Mouse (Mus musculus) hindbrain, embryonic 14.5 days (tissue): ENCODE data around the gene Ankrd33. TPM values are rescaled to one million over a fixed set of nuclear protein-coding genes. Genes with fewer than 3 reads are reported as not detected.

Source experiments
- ATAC-seq: fragments of 200-750 bp; cut with Nextera tagmentation; 2 replicates; pipeline ENCODE4 v1.8.0; 2017; ENCODE audit warnings: moderate number of reproducible peaks, mild to moderate bottlenecking, moderate TSS enrichment, moderate library complexity; ENCODE audit not compliant: low FRiP score
- DNase-seq: peaks from one replicate; pipeline ENCODE4 v3.0.0-alpha.2; 2015; ENCODE audit warnings: low spot score
- H3K27ac ChIP-seq: fragments of 300-500 bp; sonication (generic); 2 replicates; pipeline ENCODE4 v1.5.1; 2014; ENCODE audit warnings: mild to moderate bottlenecking, moderate library complexity
- H3K27me3 ChIP-seq: fragments of 300-500 bp; sonication (generic); 2 replicates; pipeline ENCODE4 v1.6.1; 2014; ENCODE audit warnings: mild to moderate bottlenecking, low read length, mixed read lengths; ENCODE audit not compliant: control insufficient read depth, insufficient read depth
- H3K36me3 ChIP-seq: fragments of 300-500 bp; sonication (generic); replicated peaks from 2 replicates; pipeline ENCODE4 v1.6.1; 2014; ENCODE audit not compliant: control insufficient read depth, insufficient read depth
- H3K4me1 ChIP-seq: fragments of 300-500 bp; sonication (generic); replicated peaks from 2 replicates; pipeline ENCODE4 v1.6.1; 2014; ENCODE audit warnings: antibody characterized with exemption, low read length, mixed read lengths; ENCODE audit not compliant: control insufficient read depth, insufficient read depth
- H3K4me2 ChIP-seq: fragments of 300-500 bp; sonication (generic); replicated peaks from 2 replicates; pipeline ENCODE4 v1.6.1; 2014; ENCODE audit warnings: mild to moderate bottlenecking, moderate library complexity
- H3K4me3 ChIP-seq: fragments of 300-500 bp; sonication (generic); replicated peaks from 2 replicates; pipeline ENCODE4 v1.5.1; 2014; ENCODE audit warnings: mild to moderate bottlenecking, low read length
- H3K9ac ChIP-seq: fragments of 300-500 bp; sonication (generic); 2 replicates; pipeline ENCODE4 v1.6.1; 2014
- H3K9me3 ChIP-seq: fragments of 300-500 bp; sonication (generic); 2 replicates; pipeline ENCODE4 v1.6.1; 2016; ENCODE audit warnings: low read length; ENCODE audit not compliant: control insufficient read depth
- WGBS: fragments of 180-500 bp; shearing (Covaris S2); extraction: QIAGEN DNeasy Blood & Tissue Kit; methylation state at CpG from one replicate; pipeline ENCODE4 v1.1.7; 2014; 5-methylcytosine and 5-hydroxymethylcytosine counted together
- polyA plus RNA-seq: library from polyadenylated mRNA; unstranded; fragments of >200 nt; fragmentation: Nextera tagmentation; extraction: Ambion mirVana; gene quantifications from 2 replicates; pipeline ENCODE4 v1.2.1, GENCODE M21; 2014

Ankrd33 gene
- polyA plus RNA-seq, 1 experiment from 2014 or later = not detected

DNA sequence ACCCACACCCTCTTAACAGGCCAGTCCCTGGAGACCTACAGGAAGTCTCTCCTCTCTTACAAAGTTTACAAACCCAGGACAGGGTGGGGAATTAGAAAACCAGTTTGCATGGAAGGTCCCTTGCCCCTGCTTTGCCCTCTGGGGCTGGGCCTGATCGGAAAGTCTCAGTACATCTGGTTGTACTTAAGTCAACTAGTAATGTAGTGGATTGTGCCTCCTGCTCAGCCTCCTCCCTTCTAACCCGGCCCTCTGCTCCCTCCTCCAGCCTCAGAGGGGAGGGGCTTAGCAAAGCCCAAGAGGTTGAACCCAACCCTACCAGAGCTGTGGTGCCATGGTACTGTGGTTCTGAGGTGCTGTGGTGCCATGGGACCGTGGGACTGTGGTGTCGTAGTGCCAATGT, 33.3 kb upstream of the Ankrd33 start:
- Histone ChIP-seq H3K9me3 (no peaks in the 10 kb centered on the region), H3K27ac (no peak overlapping the region), H3K4me3 (no peak overlapping the region), H3K4me1 (peaks cover 8% of the 10 kb centered on the region; the same call in 1 of the 2 replicates), H3K27me3 (no peaks in the 10 kb centered on the region), H3K9ac (no peak overlapping the region), H3K36me3 (no peaks in the 10 kb centered on the region), H3K4me2 (no peak overlapping the region)
- DNase-seq (no peak), ATAC-seq (no peak)
- WGBS = 62% methylated on average over 4 of the region's 4 CpGs

DNA sequence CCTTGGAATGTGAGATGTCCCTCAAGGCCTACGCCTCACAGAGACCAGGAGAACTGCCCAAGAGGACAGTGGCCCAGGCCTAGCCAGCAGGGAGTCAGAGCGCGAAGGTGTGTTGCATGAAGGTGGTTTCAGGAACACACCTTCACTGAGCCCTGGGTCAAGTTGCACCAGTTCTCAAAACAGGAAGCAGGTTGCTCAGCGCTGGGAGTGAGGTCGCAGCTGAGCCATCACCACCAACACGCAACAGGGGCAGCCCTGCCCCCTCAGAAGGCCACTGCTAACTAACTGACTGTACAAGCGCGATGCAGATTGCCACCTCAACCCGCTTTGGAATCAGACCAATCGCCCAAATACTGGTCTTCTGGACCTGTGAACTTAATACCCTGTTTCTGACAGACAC, 31.1 kb upstream of the Ankrd33 start:
- ATAC-seq = no peak
- H3K36me3 ChIP-seq = no peaks in the 10 kb centered on the region
- H3K9me3 ChIP-seq = no peaks in the 10 kb centered on the region
- H3K4me2 ChIP-seq = no peak overlapping the region
- 85% methylated on average over 10 of the region's 10 CpGs for WGBS
- no peak overlapping the region for H3K9ac ChIP-seq
- no peak overlapping the region for H3K27ac ChIP-seq
- H3K4me1 ChIP-seq = peaks cover 4% of the 10 kb centered on the region; the same call in 1 of the 2 replicates
- H3K27me3 ChIP-seq = no peaks in the 10 kb centered on the region
- H3K4me3 ChIP-seq = no peak overlapping the region
- no peak for DNase-seq

- Histone ChIP-seq H3K4me2 (no peak overlapping the region), H3K9me3 (no peaks in the 10 kb centered on the region), H3K4me1 (peaks cover 4% of the 10 kb centered on the region; the same call in 1 of the 2 replicates), H3K4me3 (no peak overlapping the region), H3K27me3 (no peaks in the 10 kb centered on the region), H3K36me3 (no peaks in the 10 kb centered on the region), H3K9ac (no peak overlapping the region), H3K27ac (no peak overlapping the region)
- DNase-seq = no peak
- ATAC-seq = no peak
- WGBS = 67% methylated on average over 9 of the region's 9 CpGs
These were observed 29.1 kb upstream of the Ankrd33 start for GRCm38 (mm10) chr15:101086451-101086850.

- no peak overlapping the region for H3K4me2 ChIP-seq
- DNase-seq = no peak
- no peaks in the 10 kb centered on the region for H3K27me3 ChIP-seq
- no peaks in the 10 kb centered on the region for H3K36me3 ChIP-seq
- ATAC-seq = no peak
- WGBS = 63% methylated on average over 3 of the region's 3 CpGs
- no peak overlapping the region for H3K27ac ChIP-seq
- H3K9ac ChIP-seq = no peak overlapping the region
- H3K4me3 ChIP-seq = no peak overlapping the region
- peaks cover 4% of the 10 kb centered on the region; the same call in 1 of the 2 replicates for H3K4me1 ChIP-seq
- H3K9me3 ChIP-seq = no peaks in the 10 kb centered on the region
These were observed 28.6 kb upstream of the Ankrd33 start for GRCm38 (mm10) chr15:101086956-101087355.

DNA sequence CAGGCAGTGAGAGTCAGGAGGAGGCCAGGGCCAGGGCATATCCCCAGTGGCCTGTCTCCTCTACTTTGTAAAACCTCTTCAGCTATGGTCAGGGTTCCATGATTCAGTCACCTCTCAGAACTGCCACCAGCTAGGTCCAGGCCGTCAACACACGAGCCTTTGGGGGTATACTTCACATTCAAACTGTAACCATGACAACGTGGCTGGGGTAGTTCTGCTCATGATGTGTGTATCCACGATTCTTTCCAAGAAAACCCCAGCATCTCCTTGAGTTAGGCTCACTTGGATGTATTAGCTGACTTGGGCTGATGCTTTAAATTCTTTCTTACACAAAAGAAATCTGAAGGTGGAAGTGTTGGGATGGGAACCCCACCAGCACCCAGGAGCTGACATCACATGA, 27.3 kb upstream of the Ankrd33 start:
- DNase-seq (no peak), ATAC-seq (no peak)
- H3K9me3 ChIP-seq = no peaks in the 10 kb centered on the region
- 36% methylated on average over 4 of the region's 4 CpGs for WGBS
- no peak overlapping the region for H3K4me2 ChIP-seq
- 0 out of 2 replicates have a peak overlapping the region, but pooled peaks have one; percentile 3 for H3K27ac ChIP-seq
- no peak overlapping the region for H3K4me3 ChIP-seq
- peaks cover 14% of the 10 kb centered on the region for H3K4me1 ChIP-seq
- no peak overlapping the region for H3K9ac ChIP-seq
- no peaks in the 10 kb centered on the region for H3K36me3 ChIP-seq
- no peaks in the 10 kb centered on the region for H3K27me3 ChIP-seq

GRCm38 (mm10) chr15:101091551-101091950, 24.0 kb upstream of the Ankrd33 start:
- 96% methylated on average over 8 of the region's 8 CpGs for WGBS
- H3K4me1 ChIP-seq = peaks cover 18% of the 10 kb centered on the region
- no peak overlapping the region for H3K4me3 ChIP-seq
- no peak overlapping the region for H3K27ac ChIP-seq
- H3K36me3 ChIP-seq = no peaks in the 10 kb centered on the region
- ATAC-seq (no peak), DNase-seq (no peak)
- H3K9me3 ChIP-seq = no peaks in the 10 kb centered on the region
- H3K9ac ChIP-seq = no peak overlapping the region
- no peaks in the 10 kb centered on the region for H3K27me3 ChIP-seq
- no peak overlapping the region for H3K4me2 ChIP-seq

DNA sequence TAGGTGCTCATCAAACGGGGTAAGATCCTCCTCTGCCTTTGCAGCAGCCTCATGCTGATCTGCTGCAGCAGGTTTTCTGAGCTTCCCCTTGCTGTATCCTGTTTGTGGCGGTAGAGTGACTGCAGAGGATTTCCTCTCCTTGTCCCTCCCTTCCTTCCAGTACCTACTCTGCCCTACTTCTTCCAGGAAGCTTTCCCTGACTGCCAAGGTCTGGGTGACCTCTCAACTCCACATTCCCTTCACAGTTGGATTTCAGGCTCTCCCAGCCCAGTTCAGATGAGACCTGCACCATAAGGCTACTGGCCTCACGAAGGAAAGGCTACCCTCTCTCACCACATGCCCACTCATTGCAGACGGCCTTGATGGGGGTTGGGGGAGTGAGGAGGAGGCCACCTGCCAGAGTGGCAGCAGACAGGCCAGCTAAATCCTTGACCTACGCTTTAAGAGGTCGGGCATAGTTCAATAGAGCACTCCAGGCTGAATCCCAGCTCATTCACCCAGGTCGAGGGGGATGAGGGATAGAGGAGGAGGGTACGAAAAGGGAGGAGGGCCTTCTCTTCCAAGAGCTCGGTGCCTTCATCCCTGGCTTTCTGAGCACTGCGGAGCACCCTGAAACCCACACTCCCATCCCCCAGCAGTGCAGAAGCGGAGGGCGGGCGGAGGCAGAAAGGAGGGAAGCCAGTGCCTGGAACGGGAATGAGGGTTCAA, 23.3 kb upstream of the Ankrd33 start:
- Histone ChIP-seq H3K4me3 (no peak overlapping the region), H3K4me1 (peaks cover 18% of the 10 kb centered on the region), H3K9me3 (no peaks in the 10 kb centered on the region), H3K27me3 (no peaks in the 10 kb centered on the region), H3K27ac (peak overlapping the region; percentile 71), H3K9ac (no peak overlapping the region), H3K4me2 (0 out of 2 replicates have a peak overlapping the region, but pooled peaks have one; percentile 8), H3K36me3 (no peaks in the 10 kb centered on the region)
- ATAC-seq = 0 out of 2 replicates have a peak, but pooled peaks have one; percentile 10
- DNase-seq = no peak
- WGBS = 23% methylated on average over 14 of the region's 14 CpGs

DNA sequence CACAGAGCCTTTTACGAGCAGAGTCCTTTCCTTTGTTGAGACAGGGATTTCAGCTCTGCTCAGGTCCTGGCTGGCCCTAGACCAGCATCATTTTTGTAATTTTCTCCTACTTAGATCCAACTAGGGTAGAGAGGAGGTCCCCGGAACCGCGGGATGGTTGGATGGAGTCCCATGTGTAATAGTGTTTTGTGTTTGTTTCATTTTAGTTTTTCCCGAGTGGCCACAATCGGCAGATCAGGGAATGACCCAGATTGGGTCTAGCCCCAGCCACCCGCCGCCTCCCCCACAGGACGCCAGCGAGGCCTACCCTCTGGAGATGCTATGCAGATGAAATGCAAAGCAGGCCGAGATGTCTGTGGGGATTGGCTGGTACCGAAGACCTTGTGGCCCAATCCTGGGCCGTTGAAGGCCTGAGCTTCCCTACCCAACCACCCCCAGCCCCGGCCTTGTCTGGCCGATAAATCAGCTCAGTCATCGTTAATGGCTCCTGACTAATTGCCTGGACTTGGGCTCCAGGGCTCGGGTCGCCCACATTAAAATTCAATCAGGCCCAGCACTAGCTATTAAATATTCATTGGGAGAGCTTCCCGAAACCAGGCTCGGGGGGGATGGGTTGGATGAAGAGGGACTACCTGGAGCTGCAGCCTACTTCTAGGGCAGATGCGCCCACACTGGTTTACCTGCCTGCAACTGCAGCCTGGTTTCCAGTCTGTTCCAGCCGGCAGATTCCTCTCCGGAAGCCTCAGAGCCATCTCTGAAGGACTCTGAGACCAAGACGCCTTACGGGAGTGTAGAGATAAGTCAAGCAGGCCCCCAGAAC, 22.5 kb upstream of the Ankrd33 start:
- WGBS = 10% methylated on average over 25 of the region's 25 CpGs
- ATAC-seq (peak; percentile 87), DNase-seq (no peak)
- Histone ChIP-seq H3K27ac (peak overlapping the region; percentile 71), H3K27me3 (no peaks in the 10 kb centered on the region), H3K36me3 (no peaks in the 10 kb centered on the region), H3K4me1 (peaks cover 24% of the 10 kb centered on the region), H3K9me3 (no peaks in the 10 kb centered on the region), H3K9ac (no peak overlapping the region), H3K4me3 (no peak overlapping the region), H3K4me2 (peak overlapping the region; percentile 8; the same call in 1 of the 2 replicates)

DNA sequence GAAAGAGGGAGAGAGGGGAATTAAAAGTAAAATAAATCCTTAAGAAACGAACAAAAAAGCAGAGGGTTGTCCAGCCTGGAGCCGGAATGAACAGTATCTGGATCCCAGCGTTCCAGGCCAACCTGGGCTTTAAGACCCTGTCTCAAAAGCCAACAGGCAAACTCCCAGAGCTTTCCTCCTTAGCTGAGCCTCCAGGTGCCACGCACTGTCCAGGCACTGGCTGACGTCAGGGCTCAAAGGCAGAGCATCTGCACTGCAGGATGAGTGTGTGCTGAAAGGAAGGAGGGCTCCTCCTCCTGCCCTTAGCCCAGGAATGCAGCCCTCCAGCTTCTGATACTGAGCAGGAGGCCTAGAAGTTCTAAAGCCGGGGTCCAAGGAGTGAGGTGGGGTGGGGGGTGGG, 21.6 kb upstream of the Ankrd33 start:
- no peak overlapping the region for H3K4me2 ChIP-seq
- no peak overlapping the region for H3K4me3 ChIP-seq
- DNase-seq = no peak
- peak overlapping the region; percentile 32; the same call in 1 of the 2 replicates for H3K27ac ChIP-seq
- H3K4me1 ChIP-seq = peaks cover 30% of the 10 kb centered on the region
- WGBS = 46% methylated on average over 6 of the region's 6 CpGs
- H3K9me3 ChIP-seq = no peaks in the 10 kb centered on the region
- H3K27me3 ChIP-seq = no peaks in the 10 kb centered on the region
- no peak overlapping the region for H3K9ac ChIP-seq
- no peak for ATAC-seq
- H3K36me3 ChIP-seq = no peaks in the 10 kb centered on the region
